Mouse (Mus musculus): ENCODE measurements at regions not wholly inside any gene's neighbourhood (a gene's known extent, or its start where the extent isn't known, plus 50 kb on each side); places are given as distances from the start of the nearest gene placed in this dataset.

- DNase-seq (ENCODE audit: low spot score): no peak
Observed at GRCm38 (mm10) chr4:31500432-31500831, 463.5 kb upstream of the Map3k7 start.

GRCm38 (mm10) chr4:31525638-31526207, 438.2 kb upstream of the Map3k7 start:
- no peak for DNase-seq (ENCODE audit: low spot score)

- no peak for DNase-seq (ENCODE audit: low spot score)
Observed at GRCm38 (mm10) chr4:31536811-31537210, 427.1 kb upstream of the Map3k7 start.

- DNase-seq (ENCODE audit: low spot score): no peak
Observed at GRCm38 (mm10) chr4:31553780-31554394, 410.0 kb upstream of the Map3k7 start.

GRCm38 (mm10) chr4:31555077-31555476, 408.8 kb upstream of the Map3k7 start:
- DNase-seq (ENCODE audit: low spot score): no peak

- no peak for DNase-seq (ENCODE audit: low spot score)
Observed at GRCm38 (mm10) chr4:31557261-31557660, 406.6 kb upstream of the Map3k7 start.

- no peak for DNase-seq (ENCODE audit: low spot score)
Observed at GRCm38 (mm10) chr4:31560305-31560704, 403.6 kb upstream of the Map3k7 start.

GRCm38 (mm10) chr4:31561183-31561582, 402.7 kb upstream of the Map3k7 start:
- DNase-seq (ENCODE audit: low spot score): no peak

- DNase-seq (ENCODE audit: low spot score): peak; percentile 18
Observed at GRCm38 (mm10) chr4:31561823-31562222, 402.1 kb upstream of the Map3k7 start.

GRCm38 (mm10) chr4:31566158-31566557, 397.7 kb upstream of the Map3k7 start:
- no peak for DNase-seq (ENCODE audit: low spot score)

GRCm38 (mm10) chr4:31566834-31567233, 397.1 kb upstream of the Map3k7 start:
- no peak for DNase-seq (ENCODE audit: low spot score)

- DNase-seq (ENCODE audit: low spot score): no peak
Observed at GRCm38 (mm10) chr4:31569687-31570086, 394.2 kb upstream of the Map3k7 start.

GRCm38 (mm10) chr4:31576982-31577579, 386.8 kb upstream of the Map3k7 start:
- no peak for DNase-seq (ENCODE audit: low spot score)

GRCm38 (mm10) chr4:31583495-31583894, 380.4 kb upstream of the Map3k7 start:
- no peak for DNase-seq (ENCODE audit: low spot score)

GRCm38 (mm10) chr4:31584171-31584570, 379.7 kb upstream of the Map3k7 start:
- no peak for DNase-seq (ENCODE audit: low spot score)

- DNase-seq (ENCODE audit: low spot score): no peak
Observed at GRCm38 (mm10) chr4:31594089-31594488, 369.8 kb upstream of the Map3k7 start.

- no peak for DNase-seq (ENCODE audit: low spot score)
Observed at GRCm38 (mm10) chr4:31601536-31601935, 362.4 kb upstream of the Map3k7 start.

GRCm38 (mm10) chr4:31603776-31604175, 360.1 kb upstream of the Map3k7 start:
- no peak for DNase-seq (ENCODE audit: low spot score)

- DNase-seq (ENCODE audit: low spot score): no peak
Observed at GRCm38 (mm10) chr4:31608811-31609210, 355.1 kb upstream of the Map3k7 start.

- no peak for DNase-seq (ENCODE audit: low spot score)
Observed at GRCm38 (mm10) chr4:31609559-31609958, 354.3 kb upstream of the Map3k7 start.

- no peak for DNase-seq (ENCODE audit: low spot score)
Observed at GRCm38 (mm10) chr4:31612147-31612824, 351.6 kb upstream of the Map3k7 start.

GRCm38 (mm10) chr4:31612825-31613514, 350.9 kb upstream of the Map3k7 start:
- DNase-seq (ENCODE audit: low spot score): no peak

- DNase-seq (ENCODE audit: low spot score): no peak
Observed at GRCm38 (mm10) chr4:31617572-31617971, 346.3 kb upstream of the Map3k7 start.
